Mouse (Mus musculus): ENCODE measurements around the gene Tubg1. TPM values are rescaled to one million over a fixed set of nuclear protein-coding genes. Genes with fewer than 3 reads are reported as not detected.
A peak's percentile ranks its signal among the peaks of the same experiment; 100 is the strongest.
"Not testable (repeated sequence)": the region's sequence is repeated elsewhere in the genome, so short reads cannot be mapped to it uniquely, and the experiment has no call there.

Gene Tubg1
- total RNA-seq, 2 experiments from 2014 or later, result 45.1 to 45.8 TPM

DNA sequence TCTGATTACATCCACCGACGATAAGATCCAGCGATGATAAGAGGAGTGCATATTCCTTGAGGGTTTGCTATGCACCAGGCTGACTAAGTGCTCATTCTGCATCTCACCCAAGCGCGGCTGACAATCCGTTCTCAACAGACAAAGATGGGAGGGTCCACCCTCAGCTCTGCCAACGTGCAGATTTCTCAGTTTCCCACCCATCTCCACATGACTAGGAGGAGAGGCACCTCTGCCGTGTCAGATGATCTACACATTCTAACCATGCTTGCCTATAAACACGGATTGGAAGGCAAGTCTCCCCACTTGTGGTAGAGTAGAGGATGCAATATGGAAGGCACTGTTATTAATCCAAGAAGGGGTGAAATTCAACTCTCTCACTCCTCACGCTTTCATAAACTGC lies 29.0 kb downstream of the Tubg1 start:
- intact Hi-C loops (cut with DNase I), result no loop called here
- H3K4me3 ChIP-seq, result no peak overlapping the region
- H3K27ac ChIP-seq, result no peak overlapping the region; the same call in 1 of the 2 replicates
- no peak for DNase-seq (ENCODE audit: extremely low spot score in 1 of 2, low spot score in 2 of 2)
- no peak for TF ChIP-seq CTCF (IDR thresholded peaks at IDR 0.05)

GRCm38 (mm10) chr11:101149178-101150105 lies 29.7 kb downstream of the Tubg1 start:
- DNase-seq (ENCODE audit: extremely low spot score in 1 of 2, low spot score in 2 of 2), result no peak
- intact Hi-C loops (cut with DNase I), result no loop called here
- no peak for TF ChIP-seq CTCF (IDR thresholded peaks at IDR 0.05)
- H3K4me3 ChIP-seq, result no peak overlapping the region
- peak overlapping the region; percentile 28; the same call in 1 of the 2 replicates for H3K27ac ChIP-seq

- no peak for DNase-seq (ENCODE audit: extremely low spot score in 1 of 2, low spot score in 2 of 2)
- intact Hi-C loops (cut with DNase I), result no loop called here
- no peak overlapping the region for H3K4me3 ChIP-seq
- TF ChIP-seq CTCF (IDR thresholded peaks at IDR 0.05), result no peak; the same call in 1 of the 2 replicates
- no peak overlapping the region for H3K27ac ChIP-seq
Observed at GRCm38 (mm10) chr11:101151063-101151462, 31.3 kb downstream of the Tubg1 start.

- H3K27ac ChIP-seq, result no peak overlapping the region
- intact Hi-C loops (cut with DNase I), result no loop called here
- no peak overlapping the region for H3K4me3 ChIP-seq
- no peak for TF ChIP-seq CTCF (IDR thresholded peaks at IDR 0.05)
- DNase-seq (ENCODE audit: extremely low spot score in 1 of 2, low spot score in 2 of 2), result no peak
Observed at GRCm38 (mm10) chr11:101152825-101153224, 33.1 kb downstream of the Tubg1 start.

GRCm38 (mm10) chr11:101154648-101155047 lies 34.9 kb downstream of the Tubg1 start:
- no peak for TF ChIP-seq CTCF (IDR thresholded peaks at IDR 0.05)
- Histone ChIP-seq H3K27ac (no peak overlapping the region), H3K4me3 (no peak overlapping the region)
- DNase-seq (ENCODE audit: extremely low spot score in 1 of 2, low spot score in 2 of 2), result no peak
- intact Hi-C loops (cut with DNase I), result no loop called here

DNA sequence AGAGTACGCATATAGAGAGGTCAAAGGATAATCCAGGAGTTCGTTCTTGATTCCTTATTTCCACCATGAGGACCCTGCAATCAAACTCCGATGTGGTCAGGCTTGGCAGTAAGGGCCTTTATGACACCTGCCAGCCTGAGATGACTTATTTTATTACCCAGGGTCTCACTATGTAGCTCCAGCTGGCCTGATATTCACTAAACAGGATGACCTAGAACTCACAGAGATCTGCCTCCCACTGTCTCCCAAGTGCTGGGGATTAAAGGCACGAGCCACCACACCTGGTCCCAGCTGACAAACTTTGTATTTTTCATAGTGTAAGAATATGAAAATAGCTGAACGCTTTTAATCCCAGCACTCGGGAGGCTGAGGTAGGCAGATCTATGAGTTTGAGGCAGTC lies 35.4 kb downstream of the Tubg1 start:
- no peak for TF ChIP-seq CTCF (IDR thresholded peaks at IDR 0.05)
- intact Hi-C loops (cut with DNase I), result no loop called here
- Histone ChIP-seq H3K4me3 (no peak overlapping the region; the same call in 1 of the 2 replicates), H3K27ac (peak overlapping the region; percentile 90; the same call in 1 of the 2 replicates)
- no peak for DNase-seq (ENCODE audit: extremely low spot score in 1 of 2, low spot score in 2 of 2)

GRCm38 (mm10) chr11:101155728-101156371 lies 36.1 kb downstream of the Tubg1 start, which contains the start of gene Tubg2:
Gene Tubg2, plus strand, starts transcription at chr11:101155907.
- peak within 1 kb of the TSS; percentile 64 for H3K4me3 ChIP-seq
- intact Hi-C loops (cut with DNase I), result no loop called here
- H3K27ac ChIP-seq, result peak within 1 kb of the TSS; percentile 90
- peak; percentile 80 for DNase-seq (ENCODE audit: extremely low spot score in 1 of 2, low spot score in 2 of 2)
- no peak; the same call in 1 of the 2 replicates for TF ChIP-seq CTCF (IDR thresholded peaks at IDR 0.05)

- DNase-seq (ENCODE audit: extremely low spot score in 1 of 2, low spot score in 2 of 2); intact Hi-C loops (cut with DNase I); H3K27ac ChIP-seq; H3K4me3 ChIP-seq: not testable (repeated sequence)
Observed at GRCm38 (mm10) chr11:101160151-101160550, 40.4 kb downstream of the Tubg1 start.

GRCm38 (mm10) chr11:101160981-101161505 lies 41.3 kb downstream of the Tubg1 start:
- H3K27ac ChIP-seq; DNase-seq (ENCODE audit: extremely low spot score in 1 of 2, low spot score in 2 of 2); H3K4me3 ChIP-seq; intact Hi-C loops (cut with DNase I): not testable (repeated sequence)

DNA sequence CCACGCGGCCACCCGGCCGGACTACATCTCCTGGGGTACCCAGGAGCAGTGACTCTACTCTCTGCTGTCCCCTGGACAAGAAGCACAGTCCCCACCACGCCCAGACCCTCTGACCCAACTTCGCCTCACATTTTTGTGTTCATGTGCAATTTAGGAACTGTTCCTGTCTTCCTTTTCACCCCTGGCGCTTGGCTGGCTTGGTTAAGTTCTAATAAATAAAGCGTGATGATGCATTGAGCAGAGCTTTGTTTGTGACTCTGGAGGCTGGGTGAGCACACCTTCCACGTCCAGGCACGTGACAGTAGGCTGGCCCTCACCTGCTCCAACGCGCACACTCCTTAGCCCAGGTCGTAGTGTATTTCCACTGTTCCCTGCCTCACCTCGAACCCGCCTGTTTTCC lies 41.8 kb downstream of the Tubg1 start:
- DNase-seq (ENCODE audit: extremely low spot score in 1 of 2, low spot score in 2 of 2), result no peak
- intact Hi-C loops (cut with DNase I), result no loop called here
- Histone ChIP-seq H3K27ac (no peak overlapping the region), H3K4me3 (no peak overlapping the region)
- TF ChIP-seq CTCF (IDR thresholded peaks at IDR 0.05), result no peak

GRCm38 (mm10) chr11:101162301-101162700 lies 42.6 kb downstream of the Tubg1 start:
- intact Hi-C loops (cut with DNase I), result no loop called here
- TF ChIP-seq CTCF (IDR thresholded peaks at IDR 0.05), result no peak
- Histone ChIP-seq H3K4me3 (no peak overlapping the region), H3K27ac (no peak overlapping the region)
- DNase-seq (ENCODE audit: extremely low spot score in 1 of 2, low spot score in 2 of 2), result no peak

GRCm38 (mm10) chr11:101162772-101163171 lies 43.0 kb downstream of the Tubg1 start:
- intact Hi-C loops (cut with DNase I), result no loop called here
- Histone ChIP-seq H3K27ac (no peak overlapping the region), H3K4me3 (no peak overlapping the region)
- DNase-seq (ENCODE audit: extremely low spot score in 1 of 2, low spot score in 2 of 2), result no peak
- no peak for TF ChIP-seq CTCF (IDR thresholded peaks at IDR 0.05)
